Mouse (Mus musculus) testis, adult 2 months (tissue): ENCODE results near the gene Ift43.

ENCODE experiments used
- CTCF ChIP-seq: fragments of 200-500 bp; IDR thresholded peaks from 2 replicates; pipeline ENCODE4 v1.5.1; 2012; ENCODE audit warnings: low read depth, mild to moderate bottlenecking, inconsistent platforms, low read length, moderate library complexity; ENCODE audit not compliant: control insufficient read depth, insufficient read depth, insufficient replicate concordance
- POLR2A ChIP-seq: fragments of 200-500 bp; IDR thresholded peaks from 2 replicates; pipeline ENCODE4 v1.6.1; 2012; ENCODE audit warnings: low read depth, mild to moderate bottlenecking, inconsistent platforms, low read length, moderate library complexity; ENCODE audit not compliant: control insufficient read depth

DNA sequence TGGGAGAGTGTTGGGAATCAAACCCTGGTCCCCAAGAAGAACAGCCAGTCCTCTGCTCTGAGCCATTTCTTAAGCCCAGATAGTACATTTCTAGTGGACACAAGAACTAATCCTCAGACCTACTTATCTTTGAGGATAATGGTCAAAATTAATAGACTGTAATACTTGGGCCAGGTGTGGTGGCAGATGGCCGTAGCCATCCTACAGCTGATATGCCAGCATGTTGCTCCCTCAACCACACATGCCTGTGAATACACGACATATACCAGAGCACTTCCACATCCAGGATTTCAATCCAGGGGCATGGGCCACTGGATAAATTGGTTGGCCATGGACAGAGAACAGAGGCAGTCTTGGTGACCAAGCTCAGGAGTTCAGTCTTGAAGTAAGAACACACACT, 27.0 kb upstream of the Ift43 start:
- no peak for TF ChIP-seq CTCF
- TF ChIP-seq POLR2A = no peak
